Mouse (Mus musculus) spleen, adult 2 months (tissue): Measurements from ENCODE around the gene Dst.

Experiments
- CTCF ChIP-seq: fragments of 200-500 bp; IDR thresholded peaks from 2 replicates; pipeline ENCODE4 v1.5.1; 2011; ENCODE audit warnings: mild to moderate bottlenecking, inconsistent platforms; ENCODE audit not compliant: insufficient read depth, insufficient read length, insufficient replicate concordance; ENCODE audit errors: extremely low read depth
- POLR2A ChIP-seq: fragments of 200-500 bp; IDR thresholded peaks from 2 replicates; pipeline ENCODE4 v1.6.1; 2011; ENCODE audit warnings: low read depth, low read length, inconsistent platforms

DNA sequence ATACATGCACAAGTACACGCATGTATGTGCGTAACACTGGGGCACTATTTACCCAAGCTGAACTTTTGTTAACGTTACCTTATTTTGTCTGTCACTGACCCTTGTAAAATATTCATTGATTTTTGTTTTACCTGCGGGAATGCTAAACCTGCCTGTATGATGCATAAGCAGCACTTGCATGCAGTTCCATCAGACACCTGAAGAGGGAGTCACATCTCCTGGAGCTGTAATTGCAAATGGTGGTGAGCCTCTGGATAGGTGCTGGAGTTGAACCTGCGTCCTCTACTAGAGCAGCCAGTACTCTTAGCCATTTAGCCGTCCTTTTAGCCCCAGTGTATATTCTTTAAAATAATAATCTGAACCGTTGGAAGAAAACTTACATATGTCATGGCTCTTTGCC lies 185.6 kb downstream of the Dst start:
- TF ChIP-seq POLR2A = no peak
- no peak for TF ChIP-seq CTCF
